Mouse (Mus musculus) thymus, postnatal 14 days (tissue): ENCODE data around the gene Atxn2.

Experiments
- DNase-seq: peaks from one replicate; pipeline ENCODE4 v3.0.0; 2021

Atxn2 gene

GRCm38 (mm10) chr5:121767564-121767963 lies 56.4 kb downstream of the Atxn2 start:
- no peak for DNase-seq

GRCm38 (mm10) chr5:121769827-121770226 lies 58.7 kb downstream of the Atxn2 start:
- DNase-seq = no peak

GRCm38 (mm10) chr5:121771611-121772010 lies 60.5 kb downstream of the Atxn2 start:
- DNase-seq = no peak

- DNase-seq = no peak
Observed at GRCm38 (mm10) chr5:121778485-121779119, 67.5 kb downstream of the Atxn2 start.

GRCm38 (mm10) chr5:121780180-121780579 lies 69.0 kb downstream of the Atxn2 start:
- no peak for DNase-seq

- DNase-seq = no peak
Observed at GRCm38 (mm10) chr5:121782467-121782866, 71.3 kb downstream of the Atxn2 start.

- no peak for DNase-seq
Observed at GRCm38 (mm10) chr5:121783862-121784500, 72.8 kb downstream of the Atxn2 start.

GRCm38 (mm10) chr5:121791026-121791425 lies 79.9 kb downstream of the Atxn2 start:
- DNase-seq = peak; percentile 7

GRCm38 (mm10) chr5:121795800-121796199 lies 84.7 kb downstream of the Atxn2 start:
- peak; percentile 32 for DNase-seq

GRCm38 (mm10) chr5:121798447-121798846 lies 87.3 kb downstream of the Atxn2 start:
- DNase-seq = no peak

- no peak for DNase-seq
Observed at GRCm38 (mm10) chr5:121807186-121807585, 96.0 kb downstream of the Atxn2 start.

GRCm38 (mm10) chr5:121808202-121808601 lies 97.1 kb downstream of the Atxn2 start:
- DNase-seq = no peak

GRCm38 (mm10) chr5:121809667-121810224 lies 98.6 kb downstream of the Atxn2 start:
- DNase-seq = no peak

GRCm38 (mm10) chr5:121810331-121811151 lies 99.4 kb downstream of the Atxn2 start:
- no peak for DNase-seq

GRCm38 (mm10) chr5:121811485-121811931 lies 100.4 kb downstream of the Atxn2 start:
- no peak for DNase-seq

- no peak for DNase-seq
Observed at GRCm38 (mm10) chr5:121812526-121813243, 101.5 kb downstream of the Atxn2 start.

GRCm38 (mm10) chr5:121813744-121814143 lies 102.6 kb downstream of the Atxn2 start:
- DNase-seq = no peak

GRCm38 (mm10) chr5:121815067-121815466 lies 103.9 kb downstream of the Atxn2 start:
- peak; percentile 56 for DNase-seq

GRCm38 (mm10) chr5:121815867-121816380 lies 104.8 kb downstream of the Atxn2 start:
- DNase-seq = no peak

- DNase-seq = no peak
Observed at GRCm38 (mm10) chr5:121816611-121817010, 105.5 kb downstream of the Atxn2 start.

- DNase-seq = no peak
Observed at GRCm38 (mm10) chr5:121817551-121817950, 106.4 kb downstream of the Atxn2 start.

GRCm38 (mm10) chr5:121818401-121818800 lies 107.3 kb downstream of the Atxn2 start:
- DNase-seq = no peak
